Mouse (Mus musculus) ES-Bruce4 (cell line): ENCODE results near the gene Eif4ebp2. TPM values are rescaled to one million over a fixed set of nuclear protein-coding genes. Genes with fewer than 3 reads are reported as not detected.
A peak's percentile ranks its signal among the peaks of the same experiment; 100 is the strongest.

Experiments used
- H3K27ac ChIP-seq: 2 replicates; pipeline ENCODE4 v1.5.1; 2012; ENCODE audit warnings: low read length, inconsistent platforms; ENCODE audit not compliant: insufficient read depth
- H3K27me3 ChIP-seq: 2 replicates; pipeline ENCODE4 v1.6.1; 2012; ENCODE audit warnings: mild to moderate bottlenecking, low read length, inconsistent platforms; ENCODE audit not compliant: control insufficient read depth, poor library complexity, insufficient read depth, severe bottlenecking
- H3K36me3 ChIP-seq: 2 replicates; pipeline ENCODE4 v1.6.1; 2012; ENCODE audit warnings: inconsistent platforms, mild to moderate bottlenecking, low read length, moderate library complexity; ENCODE audit not compliant: control insufficient read depth, poor library complexity, insufficient read depth, severe bottlenecking
- H3K4me1 ChIP-seq: one replicate; pipeline ENCODE4 v1.8.1; 2011; ENCODE audit warnings: low read length; ENCODE audit not compliant: control insufficient read depth, insufficient read depth
- H3K4me3 ChIP-seq: 2 replicates; pipeline ENCODE4 v1.5.1; 2011; ENCODE audit warnings: low read depth, mild to moderate bottlenecking, low read length
- H3K9ac ChIP-seq: 2 replicates; pipeline ENCODE4 v1.6.1; 2012; ENCODE audit warnings: low read depth, mild to moderate bottlenecking, inconsistent platforms; ENCODE audit not compliant: poor library complexity, severe bottlenecking
- H3K9me3 ChIP-seq: replicated peaks from 2 replicates; pipeline ENCODE4 v1.6.1; 2012; ENCODE audit warnings: mild to moderate bottlenecking, low read length, inconsistent platforms; ENCODE audit not compliant: control insufficient read depth, poor library complexity, insufficient read depth, severe bottlenecking
- CTCF ChIP-seq: IDR thresholded peaks from one replicate; pipeline ENCODE4 v1.8.1; 2011; ENCODE audit warnings: low read depth, low read length
- EP300 ChIP-seq: IDR thresholded peaks from 2 replicates; pipeline ENCODE4 v1.6.1; 2011; ENCODE audit warnings: low read depth, low read length; ENCODE audit not compliant: insufficient read depth
- POLR2A ChIP-seq: IDR thresholded peaks from one replicate; pipeline ENCODE4 v1.8.1; 2011; ENCODE audit warnings: low read length; ENCODE audit not compliant: insufficient read depth
- polyA plus RNA-seq: library from polyadenylated mRNA; stranded (reverse); fragments of >200 nt; gene quantifications from 2 replicates; pipeline ENCODE4 v1.2.4, GENCODE M21; 2011; ENCODE audit warnings: low read depth; ENCODE audit not compliant: missing spikeins, insufficient read depth, insufficient read length

Eif4ebp2 gene
- polyA plus RNA-seq, 1 experiment, result 207 TPM

- Histone ChIP-seq H3K36me3 (no peaks in the 10 kb centered on the region), H3K27me3 (no peaks in the 10 kb centered on the region), H3K9me3 (no peaks in the 10 kb centered on the region), H3K4me3 (no peak overlapping the region), H3K4me1 (no peaks in the 10 kb centered on the region), H3K27ac (no peak overlapping the region), H3K9ac (no peak overlapping the region)
- no peak for TF ChIP-seq POLR2A
- no peak for TF ChIP-seq EP300
- TF ChIP-seq CTCF, result no peak
Measured at GRCm38 (mm10) chr10:61479927-61480326, 27.5 kb upstream of the Eif4ebp2 start.

DNA sequence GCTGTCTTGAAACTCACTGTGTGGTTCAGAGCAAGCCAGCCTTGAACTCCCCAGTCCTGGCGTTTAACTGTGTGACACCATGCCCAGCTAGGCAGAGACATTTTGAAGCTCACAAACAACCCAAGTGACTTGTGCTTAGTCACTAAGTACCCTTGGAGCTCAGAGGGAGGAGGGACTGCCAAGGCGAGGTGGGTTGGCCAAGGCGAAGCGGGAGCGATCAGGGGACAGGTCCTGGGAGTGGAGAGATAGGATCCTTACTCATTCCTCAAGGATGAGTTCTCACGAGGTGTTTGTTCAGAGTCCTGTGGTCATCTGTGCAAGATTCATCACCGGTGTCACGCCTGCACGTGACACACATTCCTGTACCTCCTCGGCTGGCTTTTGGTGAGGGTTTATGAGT is 27.0 kb upstream of the Eif4ebp2 start:
- H3K9ac ChIP-seq, result no peak overlapping the region
- TF ChIP-seq EP300, result no peak
- no peak for TF ChIP-seq CTCF
- no peak for TF ChIP-seq POLR2A
- no peaks in the 10 kb centered on the region for H3K27me3 ChIP-seq
- no peaks in the 10 kb centered on the region for H3K9me3 ChIP-seq
- H3K4me1 ChIP-seq, result no peaks in the 10 kb centered on the region
- no peak overlapping the region for H3K4me3 ChIP-seq
- no peak overlapping the region for H3K27ac ChIP-seq
- H3K36me3 ChIP-seq, result no peaks in the 10 kb centered on the region

DNA sequence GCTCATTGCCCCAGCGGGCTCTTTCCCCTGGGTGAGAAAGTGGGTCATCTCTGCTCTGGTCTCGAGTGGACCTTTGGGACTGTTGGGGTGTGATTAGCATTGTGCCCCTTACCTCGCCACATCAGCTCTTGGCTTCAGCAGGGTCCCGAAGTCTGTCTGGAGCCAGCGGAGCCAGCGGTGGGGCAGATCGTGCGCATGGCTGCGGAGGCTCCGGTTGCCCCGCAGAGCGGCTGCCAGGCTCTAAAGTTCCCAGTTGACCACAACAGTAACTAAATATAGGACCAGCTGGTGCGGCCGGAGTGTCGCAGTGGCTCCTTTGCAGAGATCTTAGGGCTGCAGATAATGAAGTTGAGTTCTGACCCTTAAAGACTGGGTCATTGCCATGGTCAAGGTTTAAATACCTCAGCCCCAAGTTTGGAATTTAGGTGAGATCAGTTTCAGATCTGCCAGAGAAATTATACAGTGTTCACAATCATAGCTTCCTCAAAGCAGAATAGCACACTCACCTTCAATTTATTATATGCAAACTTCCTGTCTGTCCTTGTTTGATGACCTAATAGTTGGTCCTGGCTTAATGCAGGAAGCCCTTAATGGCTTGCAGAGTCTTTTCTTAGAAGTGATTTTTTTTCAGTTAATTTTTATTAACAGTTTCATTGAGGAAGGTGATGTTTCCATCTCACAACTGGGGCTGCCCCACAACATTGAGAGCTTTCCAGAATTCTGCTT is 24.1 kb upstream of the Eif4ebp2 start:
- H3K36me3 ChIP-seq, result no peaks in the 10 kb centered on the region
- no peaks in the 10 kb centered on the region for H3K4me1 ChIP-seq
- no peaks in the 10 kb centered on the region for H3K9me3 ChIP-seq
- no peak overlapping the region for H3K27ac ChIP-seq
- H3K4me3 ChIP-seq, result peak overlapping the region; percentile 73
- peak overlapping the region; percentile 29 for H3K9ac ChIP-seq
- H3K27me3 ChIP-seq, result no peaks in the 10 kb centered on the region
- no peak for TF ChIP-seq CTCF
- TF ChIP-seq POLR2A, result no peak

GRCm38 (mm10) chr10:61475594-61476439 is 23.4 kb upstream of the Eif4ebp2 start, which contains the start of gene Lrrc20:
Gene Lrrc20 (plus strand): TSS chr10:61475801.
- Histone ChIP-seq H3K4me1 (no peaks in the 10 kb centered on the region), H3K36me3 (no peaks in the 10 kb centered on the region), H3K27me3 (no peaks in the 10 kb centered on the region), H3K4me3 (peak within 1 kb of the TSS; percentile 73), H3K9me3 (no peaks in the 10 kb centered on the region), H3K27ac (no peak within 1 kb of the TSS), H3K9ac (peak within 1 kb of the TSS; percentile 29)
- TF ChIP-seq EP300, result no peak
- TF ChIP-seq POLR2A, result peak; percentile 43

DNA sequence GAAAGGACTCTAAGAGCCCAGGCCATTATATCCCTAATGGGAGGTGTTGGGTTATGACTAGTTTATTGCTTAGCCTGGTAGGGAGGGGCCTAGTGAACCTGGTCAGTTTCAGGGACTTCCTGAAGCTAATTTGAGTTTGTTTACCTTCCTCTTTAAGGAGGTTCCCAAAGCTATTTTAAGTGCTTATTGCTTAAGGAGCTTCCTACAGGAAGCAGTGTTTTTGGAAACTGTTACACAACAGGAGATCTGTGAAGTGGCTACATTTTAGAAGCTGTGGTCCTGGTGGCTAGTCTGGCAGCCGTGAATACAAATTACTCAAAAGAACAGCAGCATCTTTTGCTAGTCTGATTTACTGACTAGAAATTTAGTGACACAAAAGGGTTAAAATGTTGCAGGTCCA is 21.9 kb upstream of the Eif4ebp2 start:
- Histone ChIP-seq H3K4me3 (no peak overlapping the region), H3K4me1 (no peaks in the 10 kb centered on the region)
- no peak for TF ChIP-seq POLR2A
- no peak for TF ChIP-seq CTCF
- no peak for TF ChIP-seq EP300

DNA sequence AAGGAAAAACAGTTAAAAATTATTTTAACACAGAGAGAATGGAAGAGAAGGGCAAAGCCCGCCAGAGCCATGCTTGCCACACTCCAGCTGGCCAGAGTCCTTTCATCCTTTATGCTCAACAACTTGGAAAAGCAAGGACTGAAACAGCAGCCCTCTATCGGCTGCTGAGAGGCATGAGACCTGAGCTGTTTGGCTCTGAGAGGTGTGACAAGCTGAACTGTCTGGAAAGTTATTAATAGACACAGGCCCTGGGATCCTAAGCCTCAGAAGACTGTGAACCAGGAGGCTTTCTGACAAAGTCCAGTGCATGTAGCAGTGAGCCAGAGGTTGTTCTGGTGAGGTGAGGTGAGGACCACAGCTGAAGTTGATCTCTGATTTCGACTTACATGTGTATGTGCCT is 21.2 kb upstream of the Eif4ebp2 start:
- TF ChIP-seq POLR2A (no peak), CTCF (no peak), EP300 (no peak)
- Histone ChIP-seq H3K27me3 (no peaks in the 10 kb centered on the region), H3K4me3 (no peak overlapping the region), H3K27ac (no peak overlapping the region), H3K9ac (no peak overlapping the region), H3K4me1 (no peaks in the 10 kb centered on the region), H3K36me3 (no peaks in the 10 kb centered on the region), H3K9me3 (no peaks in the 10 kb centered on the region)

More for the DNA sequence above, 21.9 kb upstream of the Eif4ebp2 start:
- Histone ChIP-seq H3K36me3 (no peaks in the 10 kb centered on the region), H3K9me3 (no peaks in the 10 kb centered on the region), H3K9ac (no peak overlapping the region), H3K27me3 (no peaks in the 10 kb centered on the region), H3K27ac (no peak overlapping the region)
